Mouse (Mus musculus): Measurements from ENCODE around the gene Capn11. TPM values are rescaled to one million over a fixed set of nuclear protein-coding genes. Genes with fewer than 3 reads are reported as not detected.

Capn11 gene
- total and polyA plus RNA-seq, 2 experiments from 2014 or later, result 0.76 TPM; not detected in 1

- DNase-seq (ENCODE audit: low spot score) (no peak), ATAC-seq (ENCODE audit: insufficient read depth, low read depth) (no peak)
- 0 out of 2 replicates have a peak, but pooled peaks cover 11% of the 10 kb centered on the region for H3K4me1 ChIP-seq (ENCODE audit: control insufficient read depth, insufficient read depth)
- H3K9me3 ChIP-seq (replicated peaks; ENCODE audit: control insufficient read depth, low read length), result no peaks in the 10 kb centered on the region
- H3K9ac ChIP-seq (replicated peaks; ENCODE audit: low read depth, low read length), result no peak overlapping the region
- H3K4me2 ChIP-seq (ENCODE audit: low read depth, low read length), result no peak overlapping the region
- no peak for TF ChIP-seq EP300 (IDR thresholded peaks at IDR 0.05; ENCODE audit: low read depth)
- TF ChIP-seq CTCF (IDR thresholded peaks at IDR 0.05; ENCODE audit: low read depth), result no peak
- H3K4me3 ChIP-seq (ENCODE audit: low read depth, low read length), result no peak overlapping the region
- H3K27ac ChIP-seq (ENCODE audit: low read depth), result no peak overlapping the region
- no peaks in the 10 kb centered on the region for H3K36me3 ChIP-seq (replicated peaks; ENCODE audit: control insufficient read depth, insufficient read depth, low read length)
- H3K27me3 ChIP-seq (ENCODE audit: control insufficient read depth, insufficient read depth, low read length), result no peaks in the 10 kb centered on the region
- WGBS, result 80% methylated on average over 3 of the region's 3 CpGs
Measured at GRCm38 (mm10) chr17:45616679-45617078, 42.4 kb downstream of the Capn11 start.

- H3K4me1 ChIP-seq (ENCODE audit: control insufficient read depth, insufficient read depth), result 0 out of 2 replicates have a peak, but pooled peaks cover 11% of the 10 kb centered on the region
- no peak for DNase-seq (ENCODE audit: low spot score)
- no peak overlapping the region for H3K4me2 ChIP-seq (ENCODE audit: low read depth, low read length)
- no peaks in the 10 kb centered on the region for H3K36me3 ChIP-seq (replicated peaks; ENCODE audit: control insufficient read depth, insufficient read depth, low read length)
- H3K9me3 ChIP-seq (replicated peaks; ENCODE audit: control insufficient read depth, low read length), result no peaks in the 10 kb centered on the region
- H3K27me3 ChIP-seq (ENCODE audit: control insufficient read depth, insufficient read depth, low read length), result no peaks in the 10 kb centered on the region
- ATAC-seq (ENCODE audit: insufficient read depth, low read depth), result no peak
- TF ChIP-seq CTCF (IDR thresholded peaks at IDR 0.05; ENCODE audit: low read depth) (no peak), EP300 (IDR thresholded peaks at IDR 0.05; ENCODE audit: low read depth) (no peak)
- H3K4me3 ChIP-seq (ENCODE audit: low read depth, low read length), result no peak overlapping the region
- no peak overlapping the region for H3K27ac ChIP-seq (ENCODE audit: low read depth)
- 54% methylated on average over 4 of the region's 4 CpGs for WGBS
- H3K9ac ChIP-seq (replicated peaks; ENCODE audit: low read depth, low read length), result no peak overlapping the region
Measured at GRCm38 (mm10) chr17:45616046-45616650, 43.0 kb downstream of the Capn11 start.

GRCm38 (mm10) chr17:45612921-45613320, 46.2 kb downstream of the Capn11 start:
- Histone ChIP-seq H3K4me2 (ENCODE audit: low read depth, low read length) (no peak overlapping the region), H3K9me3 (replicated peaks; ENCODE audit: control insufficient read depth, low read length) (no peaks in the 10 kb centered on the region), H3K27me3 (ENCODE audit: control insufficient read depth, insufficient read depth, low read length) (no peaks in the 10 kb centered on the region), H3K4me3 (ENCODE audit: low read depth, low read length) (no peak overlapping the region), H3K36me3 (replicated peaks; ENCODE audit: control insufficient read depth, insufficient read depth, low read length) (no peaks in the 10 kb centered on the region), H3K9ac (replicated peaks; ENCODE audit: low read depth, low read length) (no peak overlapping the region), H3K27ac (ENCODE audit: low read depth) (no peak overlapping the region), H3K4me1 (ENCODE audit: control insufficient read depth, insufficient read depth) (peaks cover 10% of the 10 kb centered on the region)
- ATAC-seq (ENCODE audit: insufficient read depth, low read depth) (no peak), DNase-seq (ENCODE audit: low spot score) (no peak)
- TF ChIP-seq EP300 (IDR thresholded peaks at IDR 0.05; ENCODE audit: low read depth), result no peak
- no peak for TF ChIP-seq CTCF (IDR thresholded peaks at IDR 0.05; ENCODE audit: low read depth)
- 75% methylated on average over 7 of the region's 7 CpGs for WGBS

GRCm38 (mm10) chr17:45612008-45612407, 47.1 kb downstream of the Capn11 start:
- no peaks in the 10 kb centered on the region for H3K27me3 ChIP-seq (ENCODE audit: control insufficient read depth, insufficient read depth, low read length)
- TF ChIP-seq CTCF (IDR thresholded peaks at IDR 0.05; ENCODE audit: low read depth) (no peak), EP300 (IDR thresholded peaks at IDR 0.05; ENCODE audit: low read depth) (no peak)
- no peak overlapping the region for H3K4me3 ChIP-seq (ENCODE audit: low read depth, low read length)
- H3K4me1 ChIP-seq (ENCODE audit: control insufficient read depth, insufficient read depth), result peaks cover 10% of the 10 kb centered on the region
- DNase-seq (ENCODE audit: low spot score) (no peak), ATAC-seq (ENCODE audit: insufficient read depth, low read depth) (no peak)
- H3K9ac ChIP-seq (replicated peaks; ENCODE audit: low read depth, low read length), result no peak overlapping the region
- no peak overlapping the region for H3K4me2 ChIP-seq (ENCODE audit: low read depth, low read length)
- 70% methylated on average over 8 of the region's 8 CpGs for WGBS
- no peaks in the 10 kb centered on the region for H3K9me3 ChIP-seq (replicated peaks; ENCODE audit: control insufficient read depth, low read length)
- H3K36me3 ChIP-seq (replicated peaks; ENCODE audit: control insufficient read depth, insufficient read depth, low read length), result no peaks in the 10 kb centered on the region
- H3K27ac ChIP-seq (ENCODE audit: low read depth), result no peak overlapping the region

- no peaks in the 10 kb centered on the region for H3K27me3 ChIP-seq (ENCODE audit: control insufficient read depth, insufficient read depth, low read length)
- peak; percentile 83 for ATAC-seq (ENCODE audit: insufficient read depth, low read depth)
- H3K4me2 ChIP-seq (ENCODE audit: low read depth, low read length), result peak overlapping the region; percentile 44
- H3K9ac ChIP-seq (replicated peaks; ENCODE audit: low read depth, low read length), result no peak overlapping the region
- no peak overlapping the region for H3K4me3 ChIP-seq (ENCODE audit: low read depth, low read length)
- H3K4me1 ChIP-seq (ENCODE audit: control insufficient read depth, insufficient read depth), result peaks cover 10% of the 10 kb centered on the region
- no peaks in the 10 kb centered on the region for H3K9me3 ChIP-seq (replicated peaks; ENCODE audit: control insufficient read depth, low read length)
- peak overlapping the region; percentile 83 for H3K27ac ChIP-seq (ENCODE audit: low read depth)
- H3K36me3 ChIP-seq (replicated peaks; ENCODE audit: control insufficient read depth, insufficient read depth, low read length), result no peaks in the 10 kb centered on the region
- 15% methylated on average over 5 of the region's 5 CpGs for WGBS
- TF ChIP-seq CTCF (IDR thresholded peaks at IDR 0.05; ENCODE audit: low read depth), result no peak
- no peak for TF ChIP-seq EP300 (IDR thresholded peaks at IDR 0.05; ENCODE audit: low read depth)
- no peak for DNase-seq (ENCODE audit: low spot score)
Measured at GRCm38 (mm10) chr17:45610144-45610866, 48.8 kb downstream of the Capn11 start.
